Mouse (Mus musculus) regulatory T cell (primary cell): ENCODE measurements around the gene Zbtb44.

ENCODE experiments used
- in situ Hi-C: fragments of 300-600 bp; cut with MboI, MseI; formaldehyde crosslinking; loops from one replicate; pipeline ENCODE4 v1.15.1; 2025; ENCODE audit warnings: high pct_unique_total_duplicates

Zbtb44 gene

GRCm38 (mm10) chr9:31030532-31031413, at the start of gene Zbtb44:
Gene Zbtb44, plus strand, starts transcription at chr9:31030644.
- in situ Hi-C loops: loop anchor here (5.0 to 10.0 kb wide), 3 partner anchors 92 to 354 kb away; partner anchors contain the start of genes Nfrkb and Prdm10

GRCm38 (mm10) chr9:30985782-30986181, 44.7 kb upstream of the Zbtb44 start:
- in situ Hi-C loops: no loop called here

DNA sequence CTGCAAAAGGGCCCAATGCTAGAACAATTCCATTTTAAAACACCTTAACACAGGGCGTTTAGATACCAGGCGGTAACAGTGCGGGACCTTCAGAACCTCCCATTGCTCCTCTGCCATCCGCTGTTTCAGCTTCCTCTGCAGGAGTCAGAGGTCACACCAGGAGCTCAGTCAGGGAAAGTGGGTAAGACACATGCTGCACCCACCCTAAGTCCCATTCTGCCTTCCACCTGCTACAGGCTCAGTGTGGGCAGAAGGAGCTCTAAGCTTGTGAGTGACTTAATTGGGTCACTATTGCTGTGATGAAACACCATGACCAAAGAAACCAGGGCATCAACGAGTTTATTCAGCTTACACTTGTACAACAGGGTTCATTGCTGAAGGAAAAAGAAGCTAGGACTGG, 37.3 kb upstream of the Zbtb44 start:
- in situ Hi-C loops: no loop called here

DNA sequence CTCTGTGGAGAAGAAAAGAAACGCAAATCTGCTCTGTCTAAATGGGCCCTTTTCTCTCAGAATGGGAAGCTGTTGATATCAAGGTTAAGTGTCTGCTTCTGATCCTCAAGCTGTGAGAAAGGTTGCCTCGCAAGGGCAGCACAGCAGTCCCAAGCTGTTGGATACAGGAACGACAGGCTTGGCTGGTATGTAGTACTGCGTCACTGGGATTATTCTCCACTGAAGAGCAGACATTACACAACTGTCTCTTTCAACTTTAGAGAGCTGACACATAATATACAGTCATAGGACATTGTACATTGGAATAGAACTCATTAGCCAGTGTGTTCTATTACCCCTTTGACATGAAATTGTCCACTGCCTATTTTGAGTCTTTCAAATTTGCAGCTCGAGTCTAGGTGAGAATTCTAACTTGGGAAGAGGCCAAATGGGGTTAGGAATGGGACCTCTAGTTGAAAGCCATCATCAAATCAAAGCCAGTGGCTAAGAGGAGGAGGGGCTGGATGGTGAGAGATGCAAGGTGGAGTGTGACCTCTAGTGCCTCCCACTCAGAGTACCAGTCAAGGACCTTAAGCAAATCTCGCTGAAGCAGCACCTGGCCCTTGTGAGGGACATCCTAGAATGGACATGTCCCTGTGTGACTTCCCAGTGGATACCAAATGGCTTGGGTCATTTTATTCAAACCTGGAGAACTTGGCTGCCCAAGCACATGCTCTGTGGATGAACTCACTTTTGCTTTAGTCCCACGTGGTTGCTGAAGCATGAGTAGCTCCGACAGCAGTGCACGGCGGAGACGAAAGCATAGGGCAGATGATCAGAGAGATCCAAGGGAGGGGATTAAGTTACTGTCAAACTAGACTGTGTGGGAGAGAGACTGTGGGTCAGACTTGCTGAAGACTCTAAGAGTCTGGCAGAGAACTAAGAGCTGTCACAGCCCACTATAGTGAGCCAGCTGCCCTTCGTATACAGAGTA, 33.6 kb upstream of the Zbtb44 start:
- in situ Hi-C loops: no loop called here

GRCm38 (mm10) chr9:31000641-31001040, 29.8 kb upstream of the Zbtb44 start:
- in situ Hi-C loops: loop anchor here (25.0 kb wide), 1 partner anchor 1037 kb away; no protein-coding TSS in a partner anchor

DNA sequence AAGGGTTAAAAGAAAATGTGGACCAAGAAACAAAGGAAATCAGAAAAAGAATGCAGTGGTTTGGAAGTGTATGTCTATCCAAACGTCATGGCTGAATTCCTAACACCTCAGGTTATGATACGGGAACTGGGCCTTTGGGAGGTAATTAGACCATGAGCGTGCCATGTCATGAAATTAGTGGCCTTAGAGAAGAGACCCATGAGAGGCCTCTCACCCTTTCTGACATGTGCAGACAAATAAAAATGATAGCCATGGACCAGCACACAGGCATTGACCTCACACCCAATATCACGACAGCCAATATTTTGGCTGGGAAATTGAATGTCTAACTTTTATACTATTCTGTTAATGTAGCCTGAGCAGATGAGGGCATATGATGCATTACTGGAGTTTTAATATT, 27.9 kb upstream of the Zbtb44 start:
- in situ Hi-C loops: loop anchor here (25.0 kb wide), 1 partner anchor 1035 kb away; no protein-coding TSS in a partner anchor

- in situ Hi-C loops: loop anchor here (25.0 kb wide), 1 partner anchor 1028 kb away; no protein-coding TSS in a partner anchor
Measured at GRCm38 (mm10) chr9:31009334-31009733, 21.1 kb upstream of the Zbtb44 start.

GRCm38 (mm10) chr9:31010040-31010439, 20.4 kb upstream of the Zbtb44 start:
- in situ Hi-C loops: loop anchor here (25.0 kb wide), 1 partner anchor 1027 kb away; no protein-coding TSS in a partner anchor

DNA sequence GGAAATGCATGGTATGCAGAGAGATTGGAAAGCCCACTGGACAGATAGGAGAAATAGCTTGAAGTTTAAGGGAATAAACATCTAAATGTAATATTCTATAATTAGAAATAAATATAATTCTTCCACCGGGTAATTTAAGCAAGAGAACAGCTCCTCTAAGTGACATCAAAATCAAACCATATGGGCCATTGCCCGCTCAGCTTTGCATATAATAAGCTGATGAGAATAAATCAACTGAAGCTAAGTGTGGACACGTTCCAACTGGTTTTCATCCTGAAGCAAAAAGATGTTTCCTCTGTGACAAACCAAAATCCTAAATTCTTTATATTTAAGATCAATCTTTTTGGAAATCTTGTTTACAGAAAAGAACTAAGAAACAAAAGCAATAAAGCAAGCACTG, 19.7 kb upstream of the Zbtb44 start:
- in situ Hi-C loops: loop anchor here (25.0 kb wide), 1 partner anchor 1027 kb away; no protein-coding TSS in a partner anchor

DNA sequence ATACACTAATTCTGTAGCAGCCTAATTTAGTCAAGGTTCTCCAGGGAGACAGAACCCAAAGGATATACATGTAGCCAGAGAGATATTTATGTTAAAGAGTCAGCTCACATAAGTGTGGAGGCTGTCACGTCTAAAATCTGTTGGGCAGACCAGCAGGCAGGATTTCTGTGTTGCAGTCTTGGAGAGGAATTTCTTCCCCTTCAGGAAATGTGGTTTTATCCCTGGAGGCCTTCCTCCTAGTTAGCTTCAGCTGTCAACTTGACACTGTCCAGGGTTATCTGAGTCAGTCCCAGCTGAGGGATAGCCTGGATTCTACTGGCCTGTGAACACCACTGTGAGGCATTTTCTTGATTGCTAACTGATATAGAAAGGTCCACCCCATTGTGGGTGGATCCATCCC, 18.9 kb upstream of the Zbtb44 start:
- in situ Hi-C loops: loop anchor here (25.0 kb wide), 1 partner anchor 1026 kb away; no protein-coding TSS in a partner anchor

DNA sequence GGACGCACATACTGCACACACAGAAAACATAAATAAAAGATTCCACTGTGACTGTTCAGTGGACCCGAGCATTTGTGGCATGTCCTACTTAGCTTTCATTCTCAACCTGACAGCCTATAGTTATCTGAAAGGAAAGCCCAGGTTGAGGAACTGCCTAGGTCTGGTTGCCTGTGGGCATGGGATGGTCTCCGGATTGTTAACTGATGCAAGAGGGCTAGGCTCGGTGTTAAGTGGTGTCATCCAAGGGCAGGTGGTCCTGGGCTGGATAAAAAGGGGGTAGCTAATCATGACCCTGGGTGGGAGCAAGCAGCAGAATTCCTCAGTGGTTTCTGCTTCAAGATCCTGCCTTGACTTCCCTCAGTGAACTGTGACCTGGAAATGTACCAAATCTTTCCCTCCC, 17.8 kb upstream of the Zbtb44 start:
- in situ Hi-C loops: loop anchor here (25.0 kb wide), 1 partner anchor 1025 kb away; no protein-coding TSS in a partner anchor

GRCm38 (mm10) chr9:31013415-31013814, 17.0 kb upstream of the Zbtb44 start:
- in situ Hi-C loops: loop anchor here (25.0 kb wide), 1 partner anchor 1024 kb away; no protein-coding TSS in a partner anchor

DNA sequence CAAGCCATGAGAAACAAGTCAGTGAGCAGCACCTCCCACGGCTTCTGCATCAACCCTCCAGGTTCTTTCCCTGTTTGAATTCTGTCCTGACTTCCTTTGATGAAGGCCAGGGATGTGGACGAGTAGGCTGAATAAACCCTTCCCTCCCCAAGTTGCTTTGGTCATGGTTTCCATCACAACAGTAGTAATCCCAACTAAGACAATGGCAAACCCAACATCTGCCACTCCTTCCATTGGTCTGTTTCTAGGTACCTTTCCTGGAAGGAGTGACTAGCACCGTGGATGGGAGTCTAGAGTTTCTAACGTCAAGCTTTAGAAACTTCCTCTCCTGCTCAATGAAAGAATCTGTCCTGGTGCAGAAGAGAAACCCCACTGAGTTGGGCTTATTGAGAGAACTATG, 12.8 kb upstream of the Zbtb44 start:
- in situ Hi-C loops: loop anchor here (25.0 kb wide), 1 partner anchor 1020 kb away; no protein-coding TSS in a partner anchor

DNA sequence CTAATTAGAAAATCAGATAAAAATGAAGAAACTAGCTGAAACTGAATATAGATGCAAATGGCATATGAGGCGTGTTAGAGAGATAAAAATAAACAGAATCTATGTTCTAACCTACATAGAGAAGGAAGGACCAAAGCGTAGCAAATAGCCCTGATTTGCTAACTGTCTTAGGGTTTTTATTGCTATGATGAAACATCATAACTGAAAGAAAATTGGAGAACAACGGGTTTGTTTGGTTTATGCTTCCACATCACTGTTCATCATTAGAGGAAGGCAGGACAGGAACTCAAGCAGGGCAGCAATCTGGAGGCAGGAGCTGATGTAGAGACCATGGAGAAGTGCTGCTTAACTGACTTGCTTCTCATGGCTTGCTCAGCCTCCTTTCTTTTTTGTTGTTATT, 12.3 kb upstream of the Zbtb44 start:
- in situ Hi-C loops: loop anchor here (25.0 kb wide), 1 partner anchor 1019 kb away; no protein-coding TSS in a partner anchor

- in situ Hi-C loops: loop anchor here (25.0 kb wide), 1 partner anchor 1019 kb away; no protein-coding TSS in a partner anchor
Measured at GRCm38 (mm10) chr9:31018705-31019104, 11.7 kb upstream of the Zbtb44 start.

DNA sequence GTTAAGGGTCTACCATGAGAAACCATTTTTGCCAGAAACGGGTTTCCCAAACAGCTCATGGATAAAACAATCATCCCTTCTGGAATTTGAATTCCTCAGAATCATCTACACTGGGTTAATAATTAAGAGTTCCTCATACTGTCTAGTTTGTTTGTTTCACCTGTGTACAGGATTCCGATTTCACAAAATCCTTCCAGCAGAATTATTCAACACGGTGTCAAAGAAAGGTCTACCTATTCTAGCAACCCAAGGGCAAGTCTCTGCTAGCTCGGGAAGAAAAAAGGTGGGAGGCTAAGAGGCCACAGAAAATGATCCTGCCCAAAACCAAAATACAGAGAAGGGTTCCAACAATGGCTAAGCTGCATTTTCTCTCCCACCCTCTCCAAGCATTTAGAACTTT, 2.2 kb upstream of the Zbtb44 start:
- in situ Hi-C loops: no loop called here

- in situ Hi-C loops: loop anchor here (5.0 to 10.0 kb wide), 3 partner anchors 92 to 355 kb away; partner anchors contain the start of genes Nfrkb and Prdm10
Measured at GRCm38 (mm10) chr9:31029751-31030511, 513 bp upstream of the Zbtb44 start.

- in situ Hi-C loops: loop anchor here (5.0 to 10.0 kb wide), 3 partner anchors 91 to 353 kb away; partner anchors contain the start of genes Nfrkb and Prdm10
Measured at GRCm38 (mm10) chr9:31031414-31031843, 985 bp downstream of the Zbtb44 start.

DNA sequence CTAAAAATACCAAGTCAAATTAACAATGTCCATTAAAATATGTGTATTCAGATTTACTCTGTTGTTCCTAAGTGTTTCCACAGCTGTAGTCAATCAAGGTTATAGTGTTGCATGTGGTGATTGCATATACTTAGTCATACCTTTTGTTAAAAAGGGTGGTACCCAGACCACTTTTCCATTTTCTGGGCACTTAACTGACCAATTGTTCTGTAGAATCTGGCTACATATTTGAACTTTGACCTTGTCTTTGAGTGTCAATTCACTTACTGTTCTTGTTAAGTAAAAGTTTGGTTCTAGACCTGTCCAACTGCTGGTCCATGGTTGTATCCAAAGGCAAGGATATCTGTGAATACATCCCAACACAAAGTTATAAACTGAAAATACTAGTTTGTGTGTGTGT, 2.1 kb downstream of the Zbtb44 start:
- in situ Hi-C loops: loop anchor here (5.0 to 10.0 kb wide), 3 partner anchors 90 to 352 kb away; partner anchors contain the start of genes Nfrkb and Prdm10

- in situ Hi-C loops: no loop called here
Measured at GRCm38 (mm10) chr9:31050208-31050607, 19.8 kb downstream of the Zbtb44 start.
